Mouse (Mus musculus) liver, embryonic 14.5 days (tissue): ENCODE measurements at regions not wholly inside any gene's neighbourhood (a gene's known extent, or its start where the extent isn't known, plus 50 kb on each side); places are given as distances from the start of the nearest gene placed in this dataset.

Experiments
- CTCF ChIP-seq: IDR thresholded peaks from 2 replicates; pipeline ENCODE4 v1.5.1; 2016; ENCODE audit warnings: antibody characterized with exemption, low read depth, control low read depth
- EP300 ChIP-seq: IDR thresholded peaks from 2 replicates; pipeline ENCODE4 v1.6.1; 2016; ENCODE audit warnings: antibody characterized with exemption, low read depth

DNA sequence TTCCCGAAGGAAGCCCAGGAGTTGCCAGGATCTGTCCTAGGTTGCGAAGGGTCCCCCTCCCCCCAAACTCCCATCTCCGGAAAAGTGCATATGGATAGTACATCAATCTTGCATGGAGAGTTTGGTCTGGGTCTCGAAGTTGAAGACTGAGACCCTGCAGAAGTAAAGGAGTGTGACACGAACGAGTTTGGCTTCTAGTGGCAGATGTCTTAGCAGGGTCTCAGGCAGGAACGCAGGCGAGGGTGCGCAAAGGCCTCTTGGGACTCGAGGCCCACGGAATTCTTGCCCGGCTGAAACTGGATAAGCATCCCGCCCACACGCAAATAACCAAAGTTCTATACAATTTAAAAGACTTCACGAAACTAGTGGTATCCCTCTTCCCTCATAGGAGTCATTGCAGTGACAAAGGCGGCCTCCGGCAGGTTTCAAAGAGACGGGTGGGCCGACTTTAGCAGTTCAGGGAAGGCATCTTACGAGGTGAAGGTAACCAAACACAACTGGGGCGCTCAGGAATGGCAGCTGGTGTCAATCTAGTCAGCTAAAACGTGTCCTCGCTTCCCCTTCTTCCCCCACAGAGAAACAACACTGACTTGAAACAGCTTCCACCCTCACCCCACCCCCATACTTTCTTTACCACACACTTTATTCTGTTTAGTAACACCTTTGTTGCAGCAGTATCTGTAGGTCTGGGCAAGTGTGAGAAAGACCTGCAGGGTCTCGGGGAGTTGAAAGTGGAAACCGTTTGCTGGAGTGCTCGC lies 77.4 kb downstream of the Kcnrg start:
- TF ChIP-seq CTCF = no peak
- TF ChIP-seq EP300 = no peak
